In the genomic region with DNA sequence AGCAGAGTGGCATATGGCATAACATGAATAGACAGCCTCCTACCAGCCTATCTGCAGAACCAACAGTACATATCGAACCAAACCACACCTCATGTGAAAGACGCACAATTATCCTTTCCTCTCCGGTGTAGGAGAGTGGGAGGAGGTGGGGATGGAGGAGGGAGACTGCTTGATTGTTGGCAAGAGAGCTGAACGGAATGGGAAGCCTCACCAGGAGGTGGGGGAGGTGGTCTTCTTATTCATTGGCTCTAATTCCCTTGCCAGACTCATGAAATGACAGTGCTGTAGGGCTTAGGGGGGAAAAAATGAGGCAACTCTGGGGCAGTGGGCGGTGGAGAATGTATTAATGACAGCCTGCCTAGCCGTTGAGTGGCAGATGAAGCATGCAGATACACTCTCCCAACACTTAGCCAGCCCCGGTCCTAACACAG, we compare ENCODE assay signal across 9 mouse cellular contexts.
A peak's percentile ranks its signal among the peaks of the same experiment; 100 is the strongest.
DNase-seq lines count a peak whose midpoint lies in the region; ATAC-seq lines count a peak whose summit lies in the region.
"Had no signal": no experiment of that assay in that cellular context is flagged by ENCODE, and none has a peak within 500 bp of the region (broad histone marks: within the 10 kb centered on the region; RNA-seq: fewer than 3 reads in every experiment).

No protein-coding gene starts in this region.

- H3K27me3 ChIP-seq in intestine, embryonic 16.5 days (replicated peaks; ENCODE audit: control insufficient read depth, insufficient read depth, low read length), result no peaks in the 10 kb centered on the region

- H3K27ac ChIP-seq in intestine, embryonic 16.5 days (ENCODE audit: low read length), result no peak overlapping the region

- no peaks in the 10 kb centered on the region for H3K36me3 ChIP-seq in intestine, embryonic 16.5 days (ENCODE audit: control insufficient read depth, insufficient read depth, low read length)

- no peaks in the 10 kb centered on the region for H3K4me1 ChIP-seq in intestine, embryonic 16.5 days (ENCODE audit: control insufficient read depth, insufficient read depth, low read length)

- H3K4me2 ChIP-seq in intestine, embryonic 16.5 days (ENCODE audit: low read depth, low read length), result no peak overlapping the region

- WGBS in intestine, embryonic 16.5 days, result 41% methylated on average over 7 of the region's 7 CpGs

- H3K9me3 ChIP-seq in intestine, embryonic 16.5 days (ENCODE audit: control insufficient read depth, low read length), result no peaks in the 10 kb centered on the region

- intact Hi-C loops in gastrocnemius, postnatal 36 days (cut with DNase I), result no loop called here

- DNase-seq in cerebellum, postnatal 14 days, result peak; percentile 24 to 34
- no peak for DNase-seq in cerebellum, postnatal 4 days (ENCODE audit: low spot score in 2 of 2)
- DNase-seq in right cerebral cortex, adult 2 months (ENCODE audit: low spot score in 2 of 2), result peak; percentile 59
- no peak for DNase-seq in right cerebral cortex, postnatal 4 days
- peak; percentile 15 to 61 for DNase-seq in left cerebral cortex, adult 8-10 months (ENCODE audit: low spot score in 2 of 2)
- no peak for DNase-seq in gastrocnemius, postnatal 36 days
- no peak for DNase-seq in ovary, postnatal 36 days (ENCODE audit: low spot score)

- H3K4me3 ChIP-seq in intestine, embryonic 16.5 days (ENCODE audit: low read length), result no peak overlapping the region
- H3K4me3 ChIP-seq: erythroblast, embryonic 14.5 days had no signal

- ATAC-seq in intestine, embryonic 16.5 days, result no peak

- H3K9ac ChIP-seq in intestine, embryonic 16.5 days (ENCODE audit: low read depth, low read length), result no peak overlapping the region

Comparison
In these comparisons a context has a peak if more than half of its experiments do, and no peak if none do; other contexts are left out.
1. DNase-seq: peak in cerebellum, postnatal 14 days (2 of 2), right cerebral cortex, adult 2 months (2 of 2) and left cerebral cortex, adult 8-10 months (2 of 2); none in cerebellum, postnatal 4 days (0 of 2), right cerebral cortex, postnatal 4 days (single experiment), gastrocnemius, postnatal 36 days (0 of 2) and ovary, postnatal 36 days (single experiment).